Mouse (Mus musculus) CD4-positive naive resting alpha-beta T cell, adult 76 days (primary cell): Measurements from ENCODE around the gene Otop3. TPM values are rescaled to one million over a fixed set of nuclear protein-coding genes. Genes with fewer than 3 reads are reported as not detected.

Source experiments
- total RNA-seq: library from RNA; stranded (reverse); gene quantifications from one replicate; pipeline ENCODE4 v1.2.4, GENCODE M21; 2023

Gene Otop3
- total RNA-seq, result not detected

DNA sequence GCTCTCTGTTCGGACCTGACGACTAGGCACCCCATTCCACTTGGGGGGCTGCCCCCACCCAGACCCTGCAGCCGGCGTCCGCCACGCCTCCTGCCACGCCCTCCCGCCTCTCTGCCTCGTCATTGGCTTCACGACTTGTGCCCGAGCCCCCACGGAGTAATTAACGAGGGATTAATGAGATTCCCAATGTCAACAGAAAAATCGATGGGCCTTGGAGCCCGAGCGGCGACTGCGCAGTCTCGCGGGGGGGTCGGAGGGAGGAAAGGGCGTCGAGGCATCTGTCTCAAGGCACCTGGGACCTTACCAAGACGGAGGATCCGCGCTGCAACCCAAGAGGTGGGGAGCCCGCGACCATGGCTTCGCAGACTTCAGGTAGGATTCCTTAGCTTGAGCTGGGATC, at the start of gene Otop3:
TSS of gene Otop3 (plus strand) at position 201 of the 400 bp plus-strand sequence.

GRCm38 (mm10) chr11:115297214-115297826, 37.2 kb upstream of the Otop3 start, which contains the start of gene Fads6:
Gene Fads6, minus strand, starts transcription at chr11:115297663.

DNA sequence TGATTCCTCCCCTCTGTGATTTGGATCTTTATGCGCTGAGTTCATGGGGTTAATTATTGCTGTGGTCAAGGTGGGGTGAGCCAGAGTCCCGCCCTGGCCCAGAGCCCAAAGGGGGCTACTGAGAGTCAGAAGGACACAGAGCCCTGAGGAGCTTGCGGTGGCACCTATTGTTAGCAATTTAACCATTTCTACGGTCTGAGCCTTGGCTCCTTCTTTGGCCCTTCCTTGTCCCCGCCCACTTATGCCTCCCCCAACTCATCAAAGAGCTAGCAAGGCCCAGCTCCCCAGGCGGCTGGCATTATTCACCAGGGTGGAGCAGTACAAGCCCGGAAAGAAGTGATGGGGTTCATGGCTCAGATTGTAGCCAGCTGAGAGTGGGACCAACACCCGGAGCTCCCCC, 27.7 kb upstream of the Otop3 start, which contains the start of gene Otop2:
TSS of gene Otop2 (plus strand) at position 301 of the 400 bp plus-strand sequence.

GRCm38 (mm10) chr11:115321906-115322693, 12.4 kb upstream of the Otop3 start, which contains the start of gene Ush1g:
Gene Ush1g, minus strand, starts transcription at chr11:115322041.

GRCm38 (mm10) chr11:115367395-115367944, 32.9 kb downstream of the Otop3 start, which contains the start of gene Hid1:
Gene Hid1, minus strand, starts transcription at chr11:115367756.

DNA sequence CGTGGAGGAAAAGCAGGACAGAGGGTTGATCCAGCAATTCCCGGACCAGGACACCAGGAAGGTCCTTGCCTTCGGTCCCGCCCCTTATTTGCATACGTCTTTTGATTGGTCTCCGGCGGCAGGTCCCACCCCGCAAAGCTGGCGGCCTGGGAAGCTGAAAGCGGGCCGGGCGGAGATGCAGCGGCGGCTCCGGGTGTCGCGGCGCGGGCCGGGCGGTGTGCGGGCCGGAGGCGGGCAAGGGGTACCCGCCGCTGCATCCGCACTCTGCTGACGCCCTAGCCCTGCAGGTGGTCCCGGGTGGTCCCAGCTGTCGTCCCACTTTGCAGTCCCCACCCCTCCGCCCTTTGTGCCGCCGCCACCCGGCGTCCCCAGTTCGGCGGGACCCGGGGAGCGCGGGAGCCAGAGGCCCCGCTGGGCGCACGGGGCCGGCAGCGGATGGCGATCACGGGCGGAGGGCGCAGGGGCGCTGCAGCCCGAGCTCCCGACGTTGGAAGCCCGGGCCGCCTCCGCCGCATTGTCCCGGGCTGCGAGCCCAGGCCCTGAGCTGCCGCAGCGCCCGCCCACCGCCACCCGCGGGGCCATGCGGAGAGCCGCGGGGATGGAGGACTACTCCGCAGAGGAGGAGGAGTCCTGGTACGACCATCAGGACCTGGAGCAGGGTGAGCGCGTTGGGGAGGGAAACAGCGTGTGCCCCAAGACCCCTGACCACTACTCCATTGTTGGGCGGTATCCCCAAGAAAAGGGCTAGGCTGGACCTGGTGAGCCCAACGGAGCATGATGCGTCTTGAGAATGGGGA, 47.4 kb downstream of the Otop3 start, which contains the start of gene Cdr2l:
TSS of gene Cdr2l (plus strand) at position 174 of the 797 bp plus-strand sequence.

Other genes starting within 250 kb of the Otop3 start
- gene Rab37, start 243.3 kb upstream of the Otop3 start, total RNA-seq, result 26.8 TPM
- 2.2 TPM for gene Cd300lf, start 200.7 kb upstream of the Otop3 start, total RNA-seq
- gene Slc9a3r1, start 171.4 kb upstream of the Otop3 start, total RNA-seq, result 151 TPM
- 11.2 TPM for gene Tmem104, start 147.2 kb upstream of the Otop3 start, total RNA-seq
- gene Nat9, start 146.9 kb upstream of the Otop3 start, total RNA-seq, result 11.8 TPM
- not detected for gene Grin2c, start 67.5 kb upstream of the Otop3 start, total RNA-seq
- 17.1 TPM for gene Fdxr, start 57.7 kb upstream of the Otop3 start, total RNA-seq
- 1.1 TPM for gene Fads6, start 37.1 kb upstream of the Otop3 start, total RNA-seq
- not detected for gene Otop2, start 27.6 kb upstream of the Otop3 start, total RNA-seq
- not detected for gene Ush1g, start 12.7 kb upstream of the Otop3 start, total RNA-seq
- gene Hid1, start 33.0 kb downstream of the Otop3 start, total RNA-seq, result 28.6 TPM
- gene Cdr2l, start 47.2 kb downstream of the Otop3 start, total RNA-seq, result 0.82 TPM
- 76.4 TPM for gene Mrpl58, start 69.0 kb downstream of the Otop3 start, total RNA-seq
- gene Atp5h, start 85.2 kb downstream of the Otop3 start, total RNA-seq, result 215 TPM
- 52.0 TPM for gene Kctd2, start 85.4 kb downstream of the Otop3 start, total RNA-seq
- gene Trim80, start 105.8 kb downstream of the Otop3 start, total RNA-seq, result not detected
- 9.4 TPM for gene Slc16a5, start 127.7 kb downstream of the Otop3 start, total RNA-seq
- 34.7 TPM for gene Armc7, start 140.9 kb downstream of the Otop3 start, total RNA-seq
- 111 TPM for gene Nt5c, start 157.1 kb downstream of the Otop3 start, total RNA-seq
- 171 TPM for gene Jpt1, start 179.7 kb downstream of the Otop3 start, total RNA-seq
- 231 TPM for gene Sumo2, start 201.5 kb downstream of the Otop3 start, total RNA-seq
- gene Nup85, start 229.7 kb downstream of the Otop3 start, total RNA-seq, result 48.4 TPM